Mouse (Mus musculus): ENCODE data around the gene Sectm1a. TPM values are rescaled to one million over a fixed set of nuclear protein-coding genes. Genes with fewer than 3 reads are reported as not detected.

The Sectm1a gene
- polyA plus RNA-seq, 1 experiment from 2014 or later: not detected

DNA sequence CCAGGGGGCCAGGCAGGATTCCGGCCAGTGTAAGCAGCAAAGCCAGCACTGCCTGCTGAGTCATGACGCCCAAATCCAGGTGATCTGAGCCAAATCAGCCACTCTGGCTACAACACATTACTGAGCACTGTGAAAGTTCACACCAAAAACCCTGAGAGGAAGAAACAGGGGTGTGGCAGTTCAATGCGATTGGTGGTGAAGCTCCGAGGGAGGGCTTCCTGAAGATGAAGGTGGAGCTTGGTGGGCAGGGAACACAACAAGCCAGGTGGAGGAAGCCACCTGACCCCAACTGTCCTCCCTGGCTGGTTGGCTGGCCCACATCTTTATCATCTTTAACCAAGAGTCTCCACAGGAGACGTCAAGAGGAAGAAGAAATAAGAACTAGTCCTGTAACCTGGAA lies 41.7 kb downstream of the Sectm1a start, which contains the start of gene Cd7:
Gene Cd7 (minus strand): TSS at position 117 of the 400 bp plus-strand sequence.
- Histone ChIP-seq H3K36me3 (ENCODE audit: poor library complexity, severe bottlenecking) (no peaks in the 10 kb centered on the region), H3K27ac (no peak within 1 kb of the TSS), H3K4me3 (no peak within 1 kb of the TSS), H3K9ac (no peak within 1 kb of the TSS), H3K4me1 (no peaks in the 10 kb centered on the region), H3K27me3 (0 out of 2 replicates have a peak, but pooled peaks cover 5% of the 10 kb centered on the region), H3K4me2 (no peak within 1 kb of the TSS), H3K9me3 (replicated peaks) (no peaks in the 10 kb centered on the region)
- no peak for ATAC-seq
- 85% methylated on average over 5 of the region's 5 CpGs for WGBS

DNA sequence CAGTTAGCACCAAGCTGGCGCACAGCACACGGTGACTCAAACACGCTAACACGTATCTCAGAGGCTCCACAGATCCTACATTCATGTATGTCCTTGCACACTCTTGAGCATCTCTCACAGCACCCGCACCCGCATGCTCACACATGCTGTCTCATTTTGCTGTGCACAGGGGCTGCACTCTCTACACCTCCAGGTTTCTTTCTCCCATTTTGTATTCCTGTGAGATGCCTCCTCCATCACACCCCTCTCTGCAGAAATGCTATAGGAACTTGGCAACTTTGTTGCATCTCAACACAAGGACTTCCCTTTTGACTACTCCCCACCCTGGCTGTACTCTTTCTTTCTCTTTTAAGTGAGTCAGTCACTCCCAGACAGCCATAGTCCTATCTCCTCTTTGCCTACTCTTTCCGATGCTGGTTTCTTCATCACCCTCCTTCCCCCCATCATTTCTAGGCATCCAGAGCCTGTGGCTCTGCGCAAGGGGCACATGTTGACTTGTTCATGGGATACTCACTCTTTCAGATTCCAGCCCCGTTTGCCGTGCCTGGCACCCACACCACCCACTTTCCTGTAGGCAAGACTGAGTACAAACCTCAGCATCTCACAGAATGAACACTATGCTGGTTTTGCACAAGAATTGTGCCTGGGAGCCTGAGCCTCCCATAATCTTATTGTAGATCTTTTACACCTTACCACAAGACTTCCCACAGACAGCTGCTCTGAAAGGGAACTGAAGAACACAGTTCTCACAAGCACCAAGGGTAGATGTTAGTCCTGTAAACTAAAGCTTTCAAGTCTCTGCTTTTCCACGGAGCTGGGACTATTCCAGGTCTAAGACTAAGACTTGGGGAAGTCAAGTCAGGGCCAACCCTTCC lies 42.4 kb downstream of the Sectm1a start:
- Histone ChIP-seq H3K27ac (no peak overlapping the region), H3K4me1 (no peaks in the 10 kb centered on the region), H3K36me3 (ENCODE audit: poor library complexity, severe bottlenecking) (no peaks in the 10 kb centered on the region), H3K4me2 (no peak overlapping the region), H3K4me3 (no peak overlapping the region), H3K9me3 (replicated peaks) (no peaks in the 10 kb centered on the region), H3K27me3 (0 out of 2 replicates have a peak, but pooled peaks cover 5% of the 10 kb centered on the region), H3K9ac (no peak overlapping the region)
- ATAC-seq: no peak
- WGBS: 85% methylated on average over 11 of the region's 11 CpGs

DNA sequence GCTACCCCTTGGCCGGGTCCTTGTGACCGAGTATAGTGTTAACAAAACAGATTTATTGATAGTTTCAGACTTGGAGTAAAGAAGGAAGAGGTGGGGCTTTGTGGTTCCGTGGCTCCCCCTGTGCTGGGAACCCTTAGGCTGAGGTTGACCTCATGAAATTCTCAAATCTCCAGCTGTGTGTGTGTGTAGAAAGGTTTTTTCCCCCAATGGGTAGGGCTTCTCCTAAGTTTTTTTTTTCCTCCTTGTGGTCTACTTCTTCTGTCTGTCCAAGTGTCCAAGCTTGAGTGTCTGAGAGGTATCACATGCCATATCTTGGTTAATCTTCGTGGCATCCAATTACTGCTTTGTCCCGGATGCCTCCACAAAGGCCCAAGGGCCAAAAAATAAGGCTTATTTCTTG lies 47.9 kb downstream of the Sectm1a start:
- H3K36me3 ChIP-seq (ENCODE audit: poor library complexity, severe bottlenecking): no peaks in the 10 kb centered on the region
- H3K27me3 ChIP-seq: no peaks in the 10 kb centered on the region
- H3K4me1 ChIP-seq: no peaks in the 10 kb centered on the region
- no peak overlapping the region for H3K27ac ChIP-seq
- H3K9me3 ChIP-seq (replicated peaks): no peaks in the 10 kb centered on the region
- no peak for ATAC-seq
- H3K9ac ChIP-seq: no peak overlapping the region
- no peak overlapping the region for H3K4me2 ChIP-seq
- H3K4me3 ChIP-seq: no peak overlapping the region
- WGBS: 89% methylated on average over 5 of the region's 5 CpGs

- Histone ChIP-seq H3K9ac (no peak overlapping the region), H3K4me3 (no peak overlapping the region), H3K27ac (no peak overlapping the region), H3K27me3 (no peaks in the 10 kb centered on the region), H3K36me3 (ENCODE audit: poor library complexity, severe bottlenecking) (no peaks in the 10 kb centered on the region), H3K9me3 (replicated peaks) (no peaks in the 10 kb centered on the region), H3K4me1 (no peaks in the 10 kb centered on the region), H3K4me2 (no peak overlapping the region)
- WGBS: 87% methylated on average over 7 of the region's 7 CpGs
- no peak for ATAC-seq
Observed at GRCm38 (mm10) chr11:121027259-121027658, 53.8 kb downstream of the Sectm1a start.

DNA sequence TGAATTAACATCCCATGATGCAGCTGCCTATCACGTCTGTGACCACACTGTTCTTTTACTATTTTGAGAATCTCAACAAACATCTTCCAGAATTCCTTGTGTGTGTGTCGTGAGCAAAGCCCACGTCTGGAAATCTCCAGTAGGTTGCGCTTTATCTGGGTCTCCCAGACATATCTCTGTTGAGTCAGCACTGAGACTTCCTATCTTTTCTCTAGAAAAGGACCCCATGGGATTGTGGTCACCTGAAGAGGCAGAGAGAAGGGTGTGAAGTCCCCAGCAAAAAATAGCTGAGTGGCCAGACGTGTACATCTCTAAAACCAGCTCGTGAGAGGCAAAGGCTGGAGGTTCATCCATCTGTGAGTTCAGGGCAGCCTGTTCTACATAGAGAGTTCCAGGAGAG lies 56.9 kb downstream of the Sectm1a start:
- no peaks in the 10 kb centered on the region for H3K27me3 ChIP-seq
- H3K4me1 ChIP-seq: no peaks in the 10 kb centered on the region
- no peaks in the 10 kb centered on the region for H3K9me3 ChIP-seq (replicated peaks)
- H3K36me3 ChIP-seq (ENCODE audit: poor library complexity, severe bottlenecking): no peaks in the 10 kb centered on the region
- H3K9ac ChIP-seq: no peak overlapping the region
- WGBS: 73% methylated on average over 6 of the region's 6 CpGs
- no peak overlapping the region for H3K27ac ChIP-seq
- H3K4me2 ChIP-seq: no peak overlapping the region
- H3K4me3 ChIP-seq: no peak overlapping the region
- no peak for ATAC-seq

DNA sequence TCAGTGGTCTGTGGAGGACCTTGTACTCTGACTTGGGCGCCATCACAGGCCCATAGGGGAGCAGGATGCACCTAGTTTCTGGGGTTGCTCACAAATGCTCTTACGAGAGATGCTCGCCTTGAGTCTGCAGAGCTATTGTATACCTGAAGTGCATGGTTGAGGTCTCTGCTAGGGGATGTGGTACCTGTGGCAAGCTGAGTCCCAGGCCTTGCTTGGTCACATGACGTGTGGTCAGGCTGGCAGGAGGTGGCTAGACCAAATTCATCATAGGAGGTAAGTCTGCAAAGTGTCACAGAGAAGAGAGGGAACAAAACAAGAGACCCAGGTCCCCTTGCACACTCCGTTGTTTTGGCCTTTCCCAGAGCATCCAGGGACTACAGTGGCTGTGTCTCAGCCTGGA lies 61.5 kb downstream of the Sectm1a start:
- no peak for ATAC-seq
- no peak overlapping the region for H3K27ac ChIP-seq
- H3K36me3 ChIP-seq (ENCODE audit: poor library complexity, severe bottlenecking): no peaks in the 10 kb centered on the region
- H3K4me2 ChIP-seq: no peak overlapping the region
- no peak overlapping the region for H3K4me3 ChIP-seq
- no peak overlapping the region for H3K9ac ChIP-seq
- H3K27me3 ChIP-seq: no peaks in the 10 kb centered on the region
- WGBS: 86% methylated on average over 5 of the region's 5 CpGs
- H3K9me3 ChIP-seq (replicated peaks): no peaks in the 10 kb centered on the region
- H3K4me1 ChIP-seq: 0 out of 2 replicates have a peak, but pooled peaks cover 10% of the 10 kb centered on the region

- 37% methylated on average over 3 of the region's 3 CpGs for WGBS
- no peak overlapping the region for H3K27ac ChIP-seq
- ATAC-seq: 0 out of 2 replicates have a peak, but pooled peaks have one; percentile 61
- no peaks in the 10 kb centered on the region for H3K9me3 ChIP-seq (replicated peaks)
- H3K27me3 ChIP-seq: no peaks in the 10 kb centered on the region
- no peak overlapping the region for H3K4me2 ChIP-seq
- H3K9ac ChIP-seq: no peak overlapping the region
- 0 out of 2 replicates have a peak, but pooled peaks cover 10% of the 10 kb centered on the region for H3K4me1 ChIP-seq
- H3K36me3 ChIP-seq (ENCODE audit: poor library complexity, severe bottlenecking): no peaks in the 10 kb centered on the region
- no peak overlapping the region for H3K4me3 ChIP-seq
Observed at GRCm38 (mm10) chr11:121017703-121018102, 63.3 kb downstream of the Sectm1a start.

Other genes starting within 250 kb of the Sectm1a start
- gene Ccdc57, start 148.3 kb downstream of the Sectm1a start, polyA plus RNA-seq (2015; fragmentation: Nextera tagmentation; extraction: Ambion mirVana): 5.6 and 6.9 TPM in 2 replicates
- gene Slc16a3, start 132.7 kb downstream of the Sectm1a start, polyA plus RNA-seq (2015; fragmentation: Nextera tagmentation; extraction: Ambion mirVana): 15.7 and 18.7 TPM in 2 replicates
- 122 and 139 TPM in 2 replicates for gene Csnk1d, start 89.9 kb downstream of the Sectm1a start, polyA plus RNA-seq (2015; fragmentation: Nextera tagmentation; extraction: Ambion mirVana)
- not detected in 2 replicates for gene Cd7, start 41.8 kb downstream of the Sectm1a start, polyA plus RNA-seq (2015; fragmentation: Nextera tagmentation; extraction: Ambion mirVana)
- not detected in 2 replicates for gene Sectm1b, start 17.7 kb downstream of the Sectm1a start, polyA plus RNA-seq (2015; fragmentation: Nextera tagmentation; extraction: Ambion mirVana)
- gene Tex19.2, start 37.5 kb upstream of the Sectm1a start, polyA plus RNA-seq (2015; fragmentation: Nextera tagmentation; extraction: Ambion mirVana): 0.09 TPM in 1 of 2 replicates, not detected in the other
- not detected in 2 replicates for gene Tex19.1, start 64.9 kb upstream of the Sectm1a start, polyA plus RNA-seq (2015; fragmentation: Nextera tagmentation; extraction: Ambion mirVana)
- gene Uts2r, start 79.1 kb upstream of the Sectm1a start, polyA plus RNA-seq (2015; fragmentation: Nextera tagmentation; extraction: Ambion mirVana): 0.09 TPM in 1 of 2 replicates, not detected in the other
- 11.4 and 12.0 TPM in 2 replicates for gene Hexdc, start 123.2 kb upstream of the Sectm1a start, polyA plus RNA-seq (2015; fragmentation: Nextera tagmentation; extraction: Ambion mirVana)
- 16.8 and 17.2 TPM in 2 replicates for gene Ogfod3, start 123.5 kb upstream of the Sectm1a start, polyA plus RNA-seq (2015; fragmentation: Nextera tagmentation; extraction: Ambion mirVana)
- 37.0 and 41.2 TPM in 2 replicates for gene Cybc1, start 148.1 kb upstream of the Sectm1a start, polyA plus RNA-seq (2015; fragmentation: Nextera tagmentation; extraction: Ambion mirVana)
- 74.0 and 78.9 TPM in 2 replicates for gene Narf, start 156.0 kb upstream of the Sectm1a start, polyA plus RNA-seq (2015; fragmentation: Nextera tagmentation; extraction: Ambion mirVana)
- gene Foxk2, start 178.8 kb upstream of the Sectm1a start, polyA plus RNA-seq (2015; fragmentation: Nextera tagmentation; extraction: Ambion mirVana): 13.4 and 14.2 TPM in 2 replicates

Data from forebrain, embryonic 13.5 days (tissue).